Mouse (Mus musculus) liver, adult 2 months (tissue): ENCODE data around the gene Dgkg.

Source experiments
- CTCF ChIP-seq: fragments of 200-500 bp; IDR thresholded peaks from 2 replicates; pipeline ENCODE4 v1.5.1; 2011; ENCODE audit warnings: low read depth, low read length, control low read depth
- POLR2A ChIP-seq: fragments of 200-500 bp; IDR thresholded peaks from 2 replicates; pipeline ENCODE4 v1.6.1; 2011; ENCODE audit warnings: low read length, control low read depth; ENCODE audit not compliant: insufficient read depth; ENCODE audit errors: extremely low read depth

DNA sequence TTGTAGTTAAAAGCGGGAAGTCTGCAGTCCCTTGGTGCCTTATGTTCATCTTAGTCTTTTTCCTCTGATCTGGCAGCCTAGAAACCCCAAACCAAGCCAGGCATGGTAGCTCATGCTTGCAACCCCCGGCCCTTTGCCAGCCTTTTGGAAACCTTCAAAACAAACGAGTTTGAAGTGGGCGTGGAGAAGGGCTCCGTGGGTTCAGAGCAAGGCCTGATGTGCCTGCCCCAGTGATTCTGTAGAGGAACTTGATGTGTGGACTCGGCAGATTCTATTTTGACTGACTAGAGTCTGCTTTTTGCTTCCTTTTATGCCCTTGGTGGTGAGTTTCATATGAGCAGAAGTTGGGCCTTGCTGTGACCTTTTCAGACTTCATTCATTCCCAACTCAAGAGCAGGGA lies 212.2 kb downstream of the Dgkg start:
- no peak for TF ChIP-seq POLR2A
- no peak for TF ChIP-seq CTCF
